Mouse (Mus musculus): ENCODE measurements around the gene Ndufs4. TPM values are rescaled to one million over a fixed set of nuclear protein-coding genes. Genes with fewer than 3 reads are reported as not detected.
"Not testable (repeated sequence)": the region's sequence is repeated elsewhere in the genome, so short reads cannot be mapped to it uniquely, and the experiment has no call there.

Ndufs4 gene
- polyA plus RNA-seq, 1 experiment from 2014 or later = 312 TPM

GRCm38 (mm10) chr13:114314953-114315352, 73.1 kb downstream of the Ndufs4 start:
- Histone ChIP-seq H3K9ac (no peak overlapping the region), H3K27me3 (replicated peaks) (no peaks in the 10 kb centered on the region), H3K4me2 (replicated peaks) (no peak overlapping the region), H3K4me1 (replicated peaks) (0 out of 2 replicates have a peak, but pooled peaks cover 1% of the 10 kb centered on the region), H3K36me3 (no peaks in the 10 kb centered on the region), H3K4me3 (replicated peaks) (no peak overlapping the region), H3K27ac (no peak overlapping the region), H3K9me3 (no peaks in the 10 kb centered on the region)
- no peak for ATAC-seq
- WGBS = 82% methylated on average over 3 of the region's 3 CpGs

DNA sequence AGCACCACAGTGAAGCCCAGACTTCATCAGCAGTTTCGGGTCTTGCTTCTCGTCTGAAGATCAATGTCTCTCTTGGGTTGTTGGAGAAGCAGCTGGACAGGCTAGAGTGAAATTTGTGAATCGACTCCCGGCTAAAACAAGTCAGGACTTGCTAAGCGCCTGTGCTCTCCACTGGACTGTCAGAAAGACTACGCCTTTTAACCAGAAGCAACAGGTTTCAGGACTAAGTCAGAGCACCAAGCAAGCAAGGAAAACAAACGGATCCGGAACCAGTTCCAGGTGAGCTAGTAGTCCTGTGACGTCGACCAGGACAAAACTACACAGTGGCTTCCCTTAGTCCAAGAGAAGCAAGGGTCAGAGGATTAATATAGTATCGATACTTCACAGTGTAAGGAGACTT, 77.5 kb downstream of the Ndufs4 start:
- Histone ChIP-seq H3K27ac (no peak overlapping the region), H3K4me1 (replicated peaks) (no peaks in the 10 kb centered on the region), H3K9ac (no peak overlapping the region), H3K36me3 (no peaks in the 10 kb centered on the region), H3K27me3 (replicated peaks) (no peaks in the 10 kb centered on the region), H3K4me2 (replicated peaks) (no peak overlapping the region), H3K9me3 (no peaks in the 10 kb centered on the region), H3K4me3 (replicated peaks) (no peak overlapping the region)
- ATAC-seq = no peak
- 94% methylated on average over 11 of the region's 11 CpGs for WGBS

DNA sequence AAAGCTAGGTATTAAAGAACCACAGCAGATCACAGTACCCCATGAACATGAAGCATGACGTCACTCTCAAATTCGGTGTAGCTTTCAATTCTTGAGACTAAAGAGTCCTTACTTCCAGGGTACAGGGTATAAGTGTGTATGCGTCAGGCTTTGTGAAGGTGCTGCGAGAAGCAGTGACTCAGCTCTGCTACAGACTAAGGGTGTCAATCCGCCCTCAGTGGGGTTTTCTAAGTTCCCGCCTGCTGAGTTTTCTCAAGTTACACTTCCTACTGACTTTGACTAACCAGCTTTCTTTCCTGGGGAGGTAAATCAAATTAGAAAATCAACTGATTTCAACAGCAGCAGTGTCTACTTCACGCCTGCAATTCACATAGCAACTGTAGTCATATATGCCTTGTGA, 83.4 kb downstream of the Ndufs4 start:
- Histone ChIP-seq H3K27me3 (replicated peaks) (no peaks in the 10 kb centered on the region), H3K9me3 (no peaks in the 10 kb centered on the region), H3K4me2 (replicated peaks) (no peak overlapping the region), H3K9ac (no peak overlapping the region), H3K4me1 (replicated peaks) (no peaks in the 10 kb centered on the region), H3K36me3 (no peaks in the 10 kb centered on the region), H3K4me3 (replicated peaks) (no peak overlapping the region), H3K27ac (no peak overlapping the region)
- ATAC-seq = no peak
- WGBS = 86% methylated on average over 7 of the region's 7 CpGs

GRCm38 (mm10) chr13:114303466-114304175, 84.4 kb downstream of the Ndufs4 start:
- ATAC-seq = no peak
- WGBS = 72% methylated on average over 4 of the region's 4 CpGs

DNA sequence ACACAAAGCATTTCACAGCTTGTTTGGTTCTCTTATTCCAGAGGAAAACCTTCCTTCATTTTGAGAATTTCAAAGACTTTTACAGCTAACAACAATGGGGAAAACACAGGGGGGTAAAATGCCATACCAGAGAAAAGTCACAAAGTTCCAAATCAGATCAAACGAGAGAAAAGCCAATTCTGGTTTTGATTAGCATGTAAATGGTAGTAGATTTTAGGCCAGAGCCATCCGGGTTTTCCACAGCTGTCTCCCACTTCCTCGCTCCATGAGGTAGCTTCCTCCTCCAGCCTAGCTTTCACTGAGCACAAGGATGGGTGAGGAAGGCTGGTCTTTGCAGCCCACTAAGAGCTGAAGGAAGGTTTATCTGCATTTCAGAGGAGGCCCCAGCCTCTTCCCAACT, 90.3 kb downstream of the Ndufs4 start:
- WGBS = 59% methylated on average over 3 of the region's 3 CpGs

More at GRCm38 (mm10) chr13:114303466-114304175, 84.4 kb downstream of the Ndufs4 start:
- Histone ChIP-seq H3K36me3 (no peaks in the 10 kb centered on the region), H3K4me3 (replicated peaks) (no peak overlapping the region), H3K4me1 (replicated peaks) (no peaks in the 10 kb centered on the region), H3K4me2 (replicated peaks) (no peak overlapping the region), H3K27me3 (replicated peaks) (no peaks in the 10 kb centered on the region), H3K9me3 (no peaks in the 10 kb centered on the region), H3K27ac (no peak overlapping the region), H3K9ac (no peak overlapping the region)

DNA sequence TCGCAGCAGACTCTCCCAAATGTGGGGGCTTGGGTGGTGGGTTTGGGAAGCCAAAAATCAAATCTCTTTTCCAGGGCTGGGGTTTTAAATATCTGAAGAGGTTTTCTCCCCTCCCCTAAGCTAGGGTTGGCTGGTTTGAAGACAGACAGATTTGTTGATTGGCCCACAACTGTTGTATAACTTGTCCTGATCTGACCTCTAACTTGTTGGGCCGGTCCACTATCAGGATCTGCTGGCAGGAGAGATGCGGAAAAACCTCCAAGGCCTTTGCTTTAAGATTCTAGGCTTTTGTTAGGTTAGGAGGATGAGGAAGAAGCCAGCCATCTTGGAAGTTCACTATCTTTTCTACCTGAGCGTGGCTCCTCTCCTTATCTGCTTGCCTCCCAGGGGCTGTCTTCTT, 91.5 kb downstream of the Ndufs4 start:
- H3K27me3 ChIP-seq (replicated peaks) = no peaks in the 10 kb centered on the region
- H3K36me3 ChIP-seq = no peaks in the 10 kb centered on the region
- no peaks in the 10 kb centered on the region for H3K9me3 ChIP-seq
- no peak overlapping the region for H3K4me3 ChIP-seq (replicated peaks)
- ATAC-seq = no peak
- H3K27ac ChIP-seq = no peak overlapping the region
- no peak overlapping the region for H3K4me2 ChIP-seq (replicated peaks)
- WGBS = 89% methylated on average over 4 of the region's 4 CpGs
- H3K4me1 ChIP-seq (replicated peaks) = no peaks in the 10 kb centered on the region
- no peak overlapping the region for H3K9ac ChIP-seq

More for the DNA sequence above, 90.3 kb downstream of the Ndufs4 start:
- ATAC-seq = no peak
- Histone ChIP-seq H3K4me2 (replicated peaks) (no peak overlapping the region), H3K27ac (no peak overlapping the region), H3K9me3 (no peaks in the 10 kb centered on the region), H3K4me3 (replicated peaks) (no peak overlapping the region), H3K36me3 (no peaks in the 10 kb centered on the region), H3K27me3 (replicated peaks) (no peaks in the 10 kb centered on the region), H3K4me1 (replicated peaks) (no peaks in the 10 kb centered on the region), H3K9ac (no peak overlapping the region)

DNA sequence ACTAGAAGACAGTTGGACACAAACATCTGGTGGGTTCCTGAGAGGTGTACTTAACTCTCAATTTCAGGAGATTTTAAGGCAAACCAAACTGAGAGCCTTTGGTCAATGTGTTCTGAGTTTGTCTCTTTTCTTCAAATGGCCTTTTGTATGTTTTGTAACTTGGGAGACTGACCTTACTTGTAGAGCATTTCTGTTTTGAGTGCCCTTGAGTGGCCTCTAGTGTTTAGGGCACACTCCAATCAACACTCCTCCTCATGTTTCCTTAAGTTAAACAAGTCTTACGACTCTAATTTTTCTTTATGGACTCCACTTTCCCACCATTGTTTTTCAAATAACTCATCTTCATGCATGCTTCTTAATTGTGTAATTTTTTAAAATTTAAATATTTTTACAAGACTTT, 98.6 kb downstream of the Ndufs4 start:
- no peak overlapping the region for H3K27ac ChIP-seq
- WGBS = 78% methylated on average over 1 of the region's 1 CpGs
- H3K4me3 ChIP-seq (replicated peaks) = no peak overlapping the region
- peaks cover 10% of the 10 kb centered on the region; the same call in 1 of the 2 replicates for H3K36me3 ChIP-seq
- H3K4me2 ChIP-seq (replicated peaks) = no peak overlapping the region
- H3K9ac ChIP-seq = no peak overlapping the region
- no peaks in the 10 kb centered on the region for H3K27me3 ChIP-seq (replicated peaks)
- ATAC-seq = no peak
- H3K9me3 ChIP-seq = no peaks in the 10 kb centered on the region
- no peaks in the 10 kb centered on the region for H3K4me1 ChIP-seq (replicated peaks)

DNA sequence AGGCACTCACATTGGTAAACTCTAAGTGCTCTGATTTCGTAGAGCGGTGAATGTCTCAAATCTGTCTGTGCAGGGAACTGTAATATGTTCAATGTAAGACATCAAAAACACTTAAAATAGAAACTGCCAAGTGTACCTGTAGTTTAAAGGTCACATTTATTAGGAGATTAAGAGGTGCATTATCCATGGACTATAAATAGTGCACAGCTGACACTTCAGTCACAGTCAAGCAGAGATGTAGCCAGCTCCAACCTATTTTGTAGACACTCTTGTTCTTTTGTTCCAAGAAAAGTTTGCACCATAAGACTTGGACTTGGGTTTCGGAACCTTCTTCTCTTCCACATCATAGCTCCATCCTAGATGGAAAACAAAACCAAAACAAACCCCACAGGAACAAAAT, 99.5 kb downstream of the Ndufs4 start:
- Histone ChIP-seq H3K36me3 (peaks cover 12% of the 10 kb centered on the region; the same call in 1 of the 2 replicates), H3K27me3 (replicated peaks) (no peaks in the 10 kb centered on the region), H3K9me3 (no peaks in the 10 kb centered on the region), H3K4me3 (replicated peaks) (no peak overlapping the region), H3K4me1 (replicated peaks) (no peaks in the 10 kb centered on the region), H3K4me2 (replicated peaks) (no peak overlapping the region), H3K9ac (no peak overlapping the region), H3K27ac (no peak overlapping the region)
- WGBS = 96% methylated on average over 3 of the region's 3 CpGs
- no peak for ATAC-seq

GRCm38 (mm10) chr13:114278690-114279089, 109.4 kb downstream of the Ndufs4 start:
- not testable (repeated sequence) for H3K27me3 ChIP-seq (replicated peaks); H3K36me3 ChIP-seq; H3K27ac ChIP-seq; H3K4me1 ChIP-seq (replicated peaks); ATAC-seq; H3K9ac ChIP-seq; H3K4me3 ChIP-seq (replicated peaks); H3K4me2 ChIP-seq (replicated peaks); H3K9me3 ChIP-seq
- WGBS = 94% methylated on average over 2 of the region's 2 CpGs

DNA sequence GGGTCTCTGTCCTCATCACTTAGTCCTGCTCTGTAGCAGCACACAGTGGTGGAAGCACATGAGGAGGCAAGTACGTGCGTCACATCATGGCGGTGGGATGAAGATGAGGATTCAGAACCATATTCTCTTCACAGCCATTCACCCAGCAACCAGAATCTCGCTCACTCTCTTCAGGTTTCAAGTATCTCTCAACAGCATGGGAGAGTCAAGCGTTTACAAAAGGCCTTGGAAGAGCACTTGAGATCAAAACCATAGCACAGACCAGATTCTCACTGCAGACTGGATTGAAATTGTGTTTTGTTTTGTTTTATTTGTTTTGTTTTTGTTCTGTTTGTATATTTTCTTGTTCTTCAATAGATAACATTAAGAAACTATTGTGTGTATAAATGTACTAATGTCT, 110.8 kb downstream of the Ndufs4 start:
- H3K4me3 ChIP-seq (replicated peaks) = no peak overlapping the region
- no peaks in the 10 kb centered on the region for H3K36me3 ChIP-seq
- 0 out of 2 replicates have a peak, but pooled peaks cover 2% of the 10 kb centered on the region for H3K4me1 ChIP-seq (replicated peaks)
- H3K4me2 ChIP-seq (replicated peaks) = no peak overlapping the region
- H3K9ac ChIP-seq = no peak overlapping the region
- no peak for ATAC-seq
- no peaks in the 10 kb centered on the region for H3K9me3 ChIP-seq
- H3K27me3 ChIP-seq (replicated peaks) = no peaks in the 10 kb centered on the region
- H3K27ac ChIP-seq = no peak overlapping the region
- 95% methylated on average over 5 of the region's 5 CpGs for WGBS

DNA sequence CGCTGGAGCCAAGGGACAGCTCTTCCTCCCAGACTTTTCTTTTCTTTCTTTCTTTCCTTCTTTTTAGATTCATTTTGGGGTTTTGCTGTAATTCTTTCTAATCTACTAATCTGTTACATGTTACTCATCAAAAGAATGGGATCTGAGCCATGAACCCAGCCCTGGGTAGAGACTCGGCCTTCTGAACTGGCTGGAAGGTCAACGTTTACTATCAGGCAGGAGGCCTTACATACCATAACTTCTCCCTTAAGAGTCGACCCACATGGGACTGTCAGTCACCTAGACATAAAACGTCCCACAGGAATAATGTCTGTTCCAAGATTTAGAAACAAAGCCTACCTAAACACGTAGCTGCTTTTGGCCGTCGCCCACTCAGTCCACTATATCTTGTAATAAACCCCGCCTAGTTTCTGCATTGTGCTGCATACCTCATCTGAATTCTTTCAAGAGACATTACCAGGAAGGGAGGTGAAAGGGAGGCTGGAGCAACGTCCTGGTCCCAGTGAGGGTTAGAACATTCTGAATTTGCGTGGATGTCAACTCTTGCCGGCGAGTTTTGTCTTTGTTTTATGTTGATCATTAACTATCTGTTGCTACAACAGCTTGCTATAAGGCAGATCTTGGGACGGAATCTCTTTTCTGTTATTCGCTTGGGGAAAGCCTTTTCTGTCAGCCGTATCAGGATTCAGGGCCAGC, 116.5 kb downstream of the Ndufs4 start:
- Histone ChIP-seq H3K4me3 (replicated peaks) (no peak overlapping the region), H3K9ac (no peak overlapping the region), H3K27me3 (replicated peaks) (no peaks in the 10 kb centered on the region), H3K36me3 (no peaks in the 10 kb centered on the region), H3K27ac (no peak overlapping the region), H3K9me3 (no peaks in the 10 kb centered on the region), H3K4me2 (replicated peaks) (peak overlapping the region; percentile 29), H3K4me1 (replicated peaks) (0 out of 2 replicates have a peak, but pooled peaks cover 2% of the 10 kb centered on the region)
- WGBS = 55% methylated on average over 16 of the region's 16 CpGs
- ATAC-seq = peak; percentile 61

DNA sequence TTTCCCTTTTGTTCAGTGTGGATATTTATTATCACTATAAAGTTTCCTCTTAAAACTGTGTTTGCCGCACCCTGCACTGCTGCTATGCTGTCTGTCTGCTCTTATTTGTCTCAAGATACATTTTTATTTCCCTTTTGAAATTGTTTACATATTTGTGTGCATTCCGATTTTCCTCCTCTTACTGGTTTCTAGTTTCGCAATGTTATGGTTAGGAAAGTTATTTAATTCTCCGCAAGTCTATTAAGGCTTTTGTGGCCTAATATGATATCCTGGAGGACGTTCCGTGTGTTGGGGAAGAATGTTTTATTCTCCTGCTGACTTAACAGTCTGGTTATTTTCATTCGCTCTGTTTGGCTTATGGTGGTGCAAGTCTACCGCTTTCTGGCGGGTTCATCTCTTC, 120.3 kb downstream of the Ndufs4 start:
- Histone ChIP-seq H3K9ac (no peak overlapping the region), H3K4me3 (replicated peaks) (no peak overlapping the region), H3K9me3 (no peaks in the 10 kb centered on the region), H3K27ac (no peak overlapping the region), H3K4me1 (replicated peaks) (0 out of 2 replicates have a peak, but pooled peaks cover 2% of the 10 kb centered on the region), H3K4me2 (replicated peaks) (no peak overlapping the region), H3K36me3 (no peaks in the 10 kb centered on the region), H3K27me3 (replicated peaks) (no peaks in the 10 kb centered on the region)
- no peak for ATAC-seq
- 78% methylated on average over 9 of the region's 9 CpGs for WGBS

Data from intestine, embryonic 15.5 days (tissue).